Mouse (Mus musculus) neutrophil, adult 5-6 weeks (primary cell): ENCODE measurements around the gene Cxxc4. TPM values are rescaled to one million over a fixed set of nuclear protein-coding genes. Genes with fewer than 3 reads are reported as not detected.
"Not testable (repeated sequence)": the region's sequence is repeated elsewhere in the genome, so short reads cannot be mapped to it uniquely, and the experiment has no call there.

Experiments
- ATAC-seq: fragments of 151-379, 151-347 bp; 2 replicates; pipeline ENCODE4 v1.8.0; 2017; ENCODE audit warnings: mild to moderate bottlenecking, moderate TSS enrichment; ENCODE audit not compliant: insufficient number of reproducible peaks, poor library complexity, low FRiP score, severe bottlenecking; ENCODE audit errors: extremely low read depth
- total RNA-seq: library from RNA; stranded (forward); fragments of 200-1000 nt; gene quantifications from 2 replicates; pipeline ENCODE4 v1.2.3, GENCODE M21; 2017

The Cxxc4 gene
- total RNA-seq = under 0.01 and 0.25 TPM in 2 replicates

GRCm38 (mm10) chr3:134236414-134237112 is at the start of gene Cxxc4:
Cxxc4 (plus strand) TSS chr3:134236484.
- no peak for ATAC-seq

- ATAC-seq = no peak
Measured at GRCm38 (mm10) chr3:134188979-134189946, 47.0 kb upstream of the Cxxc4 start.

GRCm38 (mm10) chr3:134190046-134190445 is 46.2 kb upstream of the Cxxc4 start:
- ATAC-seq = no peak

GRCm38 (mm10) chr3:134199892-134200291 is 36.4 kb upstream of the Cxxc4 start:
- ATAC-seq = no peak

GRCm38 (mm10) chr3:134206624-134207023 is 29.7 kb upstream of the Cxxc4 start:
- ATAC-seq = no peak

GRCm38 (mm10) chr3:134210950-134211349 is 25.3 kb upstream of the Cxxc4 start:
- ATAC-seq = no peak

- not testable (repeated sequence) for ATAC-seq
Measured at GRCm38 (mm10) chr3:134219881-134220280, 16.4 kb upstream of the Cxxc4 start.

GRCm38 (mm10) chr3:134221002-134221401 is 15.3 kb upstream of the Cxxc4 start:
- no peak for ATAC-seq

- no peak for ATAC-seq
Measured at GRCm38 (mm10) chr3:134222593-134222992, 13.7 kb upstream of the Cxxc4 start.

GRCm38 (mm10) chr3:134223956-134224355 is 12.3 kb upstream of the Cxxc4 start:
- no peak for ATAC-seq

GRCm38 (mm10) chr3:134225928-134226327 is 10.4 kb upstream of the Cxxc4 start:
- ATAC-seq = no peak

- no peak for ATAC-seq
Measured at GRCm38 (mm10) chr3:134232753-134233152, 3.5 kb upstream of the Cxxc4 start.

GRCm38 (mm10) chr3:134235491-134236413 is 532 bp upstream of the Cxxc4 start:
- no peak for ATAC-seq

GRCm38 (mm10) chr3:134237113-134237805 is 975 bp downstream of the Cxxc4 start:
- no peak for ATAC-seq

- ATAC-seq = no peak
Measured at GRCm38 (mm10) chr3:134238621-134239310, 2.5 kb downstream of the Cxxc4 start.

- ATAC-seq = no peak
Measured at GRCm38 (mm10) chr3:134239321-134239970, 3.2 kb downstream of the Cxxc4 start.

GRCm38 (mm10) chr3:134239971-134240717 is 3.9 kb downstream of the Cxxc4 start:
- no peak for ATAC-seq
